Mouse (Mus musculus) embryonic fibroblast, embryonic 13.5 days (primary cell): ENCODE results near the gene Gnpnat1. TPM values are rescaled to one million over a fixed set of nuclear protein-coding genes. Genes with fewer than 3 reads are reported as not detected.
"Not testable (repeated sequence)": the region's sequence is repeated elsewhere in the genome, so short reads cannot be mapped to it uniquely, and the experiment has no call there.

Source experiments
- H3K27ac ChIP-seq: 2 replicates; pipeline ENCODE4 v1.5.1; 2012; ENCODE audit warnings: low read length, control low read depth, inconsistent platforms; ENCODE audit not compliant: insufficient read depth
- H3K4me1 ChIP-seq: 2 replicates; pipeline ENCODE4 v1.6.1; 2011; ENCODE audit warnings: low read length; ENCODE audit not compliant: control insufficient read depth, insufficient read depth
- H3K4me3 ChIP-seq: 2 replicates; pipeline ENCODE4 v1.5.1; 2011; ENCODE audit warnings: mild to moderate bottlenecking, control low read depth, low read length; ENCODE audit not compliant: insufficient read depth
- CTCF ChIP-seq: IDR thresholded peaks from 2 replicates; pipeline ENCODE4 v1.5.1; 2011; ENCODE audit warnings: mild to moderate bottlenecking, control low read depth, low read length, moderate library complexity, borderline replicate concordance; ENCODE audit not compliant: insufficient read depth
- POLR2A ChIP-seq: IDR thresholded peaks from 2 replicates; pipeline ENCODE4 v1.6.1; 2011; ENCODE audit warnings: low read depth, mild to moderate bottlenecking, control low read depth, low read length, moderate library complexity
- polyA plus RNA-seq: library from polyadenylated mRNA; stranded (reverse); fragments of >200 nt; gene quantifications from 2 replicates; pipeline ENCODE4 v1.2.4, GENCODE M21; 2011; ENCODE audit warnings: low read depth; ENCODE audit not compliant: missing spikeins, insufficient read length

The Gnpnat1 gene
- 90.3 and 97.4 TPM in 2 replicates for polyA plus RNA-seq

- not testable (repeated sequence) for H3K4me1 ChIP-seq, H3K27ac ChIP-seq, H3K4me3 ChIP-seq
These were observed at the start of gene Gnpnat1 for GRCm38 (mm10) chr14:45404813-45405212. Gene Gnpnat1 (minus strand): TSS chr14:45404913.

- H3K4me1 ChIP-seq = no peaks in the 10 kb centered on the region; the same call in 1 of the 2 replicates
- TF ChIP-seq POLR2A = no peak
- no peak for TF ChIP-seq CTCF
- no peak overlapping the region for H3K27ac ChIP-seq
- no peak overlapping the region for H3K4me3 ChIP-seq
These were observed 49.0 kb upstream of the Gnpnat1 start for GRCm38 (mm10) chr14:45453538-45454233.

GRCm38 (mm10) chr14:45452861-45453512, 48.3 kb upstream of the Gnpnat1 start:
- Histone ChIP-seq H3K4me1 (no peaks in the 10 kb centered on the region; the same call in 1 of the 2 replicates), H3K4me3 (no peak overlapping the region), H3K27ac (no peak overlapping the region)
- TF ChIP-seq POLR2A (no peak), CTCF (no peak)

- Histone ChIP-seq H3K4me1 (no peaks in the 10 kb centered on the region; the same call in 1 of the 2 replicates), H3K4me3 (no peak overlapping the region), H3K27ac (no peak overlapping the region)
- TF ChIP-seq CTCF (no peak), POLR2A (no peak)
These were observed 47.4 kb upstream of the Gnpnat1 start for GRCm38 (mm10) chr14:45452148-45452547.

GRCm38 (mm10) chr14:45451090-45451489, 46.4 kb upstream of the Gnpnat1 start:
- TF ChIP-seq POLR2A (no peak), CTCF (no peak)
- no peaks in the 10 kb centered on the region for H3K4me1 ChIP-seq
- H3K4me3 ChIP-seq = no peak overlapping the region
- H3K27ac ChIP-seq = no peak overlapping the region

GRCm38 (mm10) chr14:45446777-45447176, 42.1 kb upstream of the Gnpnat1 start:
- no peak overlapping the region for H3K27ac ChIP-seq

GRCm38 (mm10) chr14:45445445-45445844, 40.7 kb upstream of the Gnpnat1 start:
- Histone ChIP-seq H3K4me1 (peaks cover 10% of the 10 kb centered on the region), H3K4me3 (no peak overlapping the region), H3K27ac (no peak overlapping the region)
- TF ChIP-seq CTCF (no peak), POLR2A (no peak)

More at GRCm38 (mm10) chr14:45446777-45447176, 42.1 kb upstream of the Gnpnat1 start:
- Histone ChIP-seq H3K4me1 (peaks cover 10% of the 10 kb centered on the region), H3K4me3 (no peak overlapping the region)
- no peak for TF ChIP-seq CTCF
- TF ChIP-seq POLR2A = no peak

- Histone ChIP-seq H3K27ac (no peak overlapping the region), H3K4me1 (peaks cover 10% of the 10 kb centered on the region), H3K4me3 (no peak overlapping the region)
- no peak for TF ChIP-seq POLR2A
- TF ChIP-seq CTCF = no peak
These were observed 40.2 kb upstream of the Gnpnat1 start for GRCm38 (mm10) chr14:45444870-45445269.

- Histone ChIP-seq H3K27ac (no peak overlapping the region), H3K4me1 (peaks cover 12% of the 10 kb centered on the region), H3K4me3 (no peak overlapping the region)
- no peak for TF ChIP-seq POLR2A
- TF ChIP-seq CTCF = no peak
These were observed 38.3 kb upstream of the Gnpnat1 start for GRCm38 (mm10) chr14:45442781-45443560.
